Mouse (Mus musculus) cerebellum, adult (tissue): ENCODE measurements around the gene Vezt.
A peak's percentile ranks its signal among the peaks of the same experiment; 100 is the strongest.

Experiments used
- ATAC-seq: cut with Nextera tagmentation; 2 replicates; pipeline ENCODE4 v1.9.2; 2017; ENCODE audit warnings: mild to moderate bottlenecking, moderate library complexity, mixed read lengths; ENCODE audit not compliant: insufficient number of reproducible peaks, low FRiP score, low TSS enrichment

Gene Vezt

GRCm38 (mm10) chr10:93969306-93969705 lies 66.3 kb downstream of the Vezt start:
- ATAC-seq: no peak

- ATAC-seq: no peak
These were observed 68.1 kb downstream of the Vezt start for GRCm38 (mm10) chr10:93967486-93967885.

GRCm38 (mm10) chr10:93954023-93954422 lies 81.6 kb downstream of the Vezt start:
- ATAC-seq: no peak

- no peak for ATAC-seq
These were observed 82.1 kb downstream of the Vezt start for GRCm38 (mm10) chr10:93953504-93953903.

GRCm38 (mm10) chr10:93950991-93951390 lies 84.6 kb downstream of the Vezt start:
- ATAC-seq: no peak

- no peak for ATAC-seq
These were observed 85.7 kb downstream of the Vezt start for GRCm38 (mm10) chr10:93949921-93950320.

GRCm38 (mm10) chr10:93945843-93946499 lies 89.6 kb downstream of the Vezt start:
- ATAC-seq: peak; percentile 37; the same call in 1 of the 2 replicates

GRCm38 (mm10) chr10:93945364-93945763 lies 90.3 kb downstream of the Vezt start:
- ATAC-seq: peak; percentile 70

GRCm38 (mm10) chr10:93944241-93944640 lies 91.4 kb downstream of the Vezt start:
- no peak for ATAC-seq

- ATAC-seq: no peak
These were observed 95.3 kb downstream of the Vezt start for GRCm38 (mm10) chr10:93940279-93940678.

GRCm38 (mm10) chr10:93939676-93940075 lies 95.9 kb downstream of the Vezt start:
- no peak for ATAC-seq

GRCm38 (mm10) chr10:93938844-93939271 lies 96.8 kb downstream of the Vezt start:
- ATAC-seq: peak; percentile 52

- ATAC-seq: no peak
These were observed 101.6 kb downstream of the Vezt start for GRCm38 (mm10) chr10:93933980-93934379.

- ATAC-seq: no peak
These were observed 102.8 kb downstream of the Vezt start for GRCm38 (mm10) chr10:93932861-93933260.

- no peak for ATAC-seq
These were observed 103.6 kb downstream of the Vezt start for GRCm38 (mm10) chr10:93932020-93932419.

- no peak for ATAC-seq
These were observed 104.2 kb downstream of the Vezt start for GRCm38 (mm10) chr10:93931431-93931830.

GRCm38 (mm10) chr10:93930236-93930824 lies 105.3 kb downstream of the Vezt start:
- no peak for ATAC-seq

- ATAC-seq: no peak
These were observed 111.0 kb downstream of the Vezt start for GRCm38 (mm10) chr10:93924666-93925065.

GRCm38 (mm10) chr10:93921160-93921559 lies 114.5 kb downstream of the Vezt start:
- no peak for ATAC-seq

GRCm38 (mm10) chr10:93919227-93919626 lies 116.4 kb downstream of the Vezt start:
- ATAC-seq: peak; percentile 40

GRCm38 (mm10) chr10:93918701-93919100 lies 116.9 kb downstream of the Vezt start:
- ATAC-seq: no peak

- ATAC-seq: no peak
These were observed 117.5 kb downstream of the Vezt start for GRCm38 (mm10) chr10:93918087-93918486.
